Mouse (Mus musculus) left cerebral cortex, adult 18-20 months (tissue): Measurements from ENCODE around the gene Hnrnpd. TPM values are rescaled to one million over a fixed set of nuclear protein-coding genes. Genes with fewer than 3 reads are reported as not detected.

ENCODE experiments used
- DNase-seq, 2 experiments: peaks; one replicate each; pipeline ENCODE4 v3.0.0; 2021 to 2022; ENCODE audit warnings: low spot score in 2 of 2, mixed read lengths in 1 of 2
- total RNA-seq, 2 experiments: library from RNA; stranded (reverse); gene quantifications; 2 replicates each; pipeline ENCODE4 v1.2.3; 2021

Hnrnpd gene
- total RNA-seq, 2 experiments from 2014 or later, result 205 to 222 TPM

- no peak for DNase-seq
These were observed 18.8 kb downstream of the Hnrnpd start for GRCm38 (mm10) chr5:99959960-99960359.

- no peak for DNase-seq
These were observed 19.4 kb downstream of the Hnrnpd start for GRCm38 (mm10) chr5:99959236-99959936.

GRCm38 (mm10) chr5:99958666-99959065 lies 20.1 kb downstream of the Hnrnpd start:
- no peak for DNase-seq

- DNase-seq, result no peak
These were observed 24.9 kb downstream of the Hnrnpd start for GRCm38 (mm10) chr5:99953883-99954282.

GRCm38 (mm10) chr5:99952513-99952912 lies 26.2 kb downstream of the Hnrnpd start:
- DNase-seq, result no peak

GRCm38 (mm10) chr5:99941776-99942502 lies 36.8 kb downstream of the Hnrnpd start:
- no peak for DNase-seq

GRCm38 (mm10) chr5:99941273-99941672 lies 37.5 kb downstream of the Hnrnpd start:
- no peak for DNase-seq

GRCm38 (mm10) chr5:99939440-99939839 lies 39.3 kb downstream of the Hnrnpd start:
- no peak for DNase-seq

- no peak for DNase-seq
These were observed 46.8 kb downstream of the Hnrnpd start for GRCm38 (mm10) chr5:99931910-99932309.

GRCm38 (mm10) chr5:99927951-99928350 lies 50.8 kb downstream of the Hnrnpd start:
- DNase-seq, result peak in 1 of 2 experiments; percentile 25

GRCm38 (mm10) chr5:99922033-99922432 lies 56.7 kb downstream of the Hnrnpd start:
- no peak for DNase-seq

GRCm38 (mm10) chr5:99915494-99915893 lies 63.2 kb downstream of the Hnrnpd start:
- no peak for DNase-seq

- DNase-seq, result peak; percentile 93 to 96
These were observed 72.4 kb downstream of the Hnrnpd start, which contains the start of gene Vamp9 for GRCm38 (mm10) chr5:99906181-99906956. Gene Vamp9 (plus strand): TSS chr5:99906254.

Other genes starting within 250 kb of the Hnrnpd start
- gene Rasgef1b, start 249.9 kb downstream of the Hnrnpd start, total RNA-seq, result 10 to 100 TPM; 73.6 to 73.8 TPM
- 1 to 10 TPM; 1.6 TPM for gene Vamp9, start 72.7 kb downstream of the Hnrnpd start, total RNA-seq
- 1 to 10 TPM; 1.9 to 2.4 TPM for gene 4930524J08Rik, start 123 bp upstream of the Hnrnpd start, total RNA-seq
- 100 to 1,000 TPM; 144 to 182 TPM for gene Hnrnpdl, start 60.7 kb upstream of the Hnrnpd start, total RNA-seq
- 10 to 100 TPM; 50.5 to 56.6 TPM for gene Enoph1, start 61.0 kb upstream of the Hnrnpd start, total RNA-seq
- gene Tmem150c, start 180.9 kb upstream of the Hnrnpd start, total RNA-seq, result 10 to 100 TPM; 48.9 to 50.1 TPM